Mouse (Mus musculus): Measurements from ENCODE around the gene Cenpb.
"Not testable (repeated sequence)": the region's sequence is repeated elsewhere in the genome, so short reads cannot be mapped to it uniquely, and the experiment has no call there.

The Cenpb gene

DNA sequence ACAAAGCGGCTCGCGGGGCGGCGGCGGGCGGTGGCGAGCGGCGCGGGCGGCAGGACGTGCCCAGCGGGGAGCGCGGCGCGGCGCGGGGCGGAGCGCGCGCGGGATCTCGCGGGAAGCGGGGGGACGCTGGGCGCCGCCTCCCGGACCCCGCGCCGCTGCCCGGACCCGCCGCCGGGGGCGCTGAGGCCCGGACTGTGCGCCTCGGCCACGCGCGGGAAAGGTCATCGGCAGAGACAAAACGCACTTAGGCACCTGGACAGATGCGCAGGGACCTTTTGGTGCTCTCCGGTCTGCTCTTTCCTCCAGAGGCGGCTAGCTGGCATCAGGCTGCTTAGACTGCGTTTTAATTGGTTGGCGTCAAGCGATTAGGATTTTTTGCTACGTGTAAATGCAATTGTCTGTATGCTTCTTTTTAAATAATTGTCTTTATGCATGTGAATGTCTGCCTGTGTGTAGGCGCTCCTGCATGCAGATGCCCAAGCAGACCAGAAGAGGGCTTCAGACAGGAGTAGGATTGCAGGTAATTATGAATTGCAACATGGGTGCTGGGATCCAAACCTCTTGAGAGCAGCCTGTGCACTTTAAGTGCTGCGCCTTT lies at the start of gene Cenpb:
Cenpb (minus strand) TSS at position 78 of the 598 bp plus-strand sequence.
- DNase-seq (ENCODE audit: low read depth, low spot score) = no peak

- DNase-seq (ENCODE audit: low read depth, low spot score) = no peak
Observed at GRCm38 (mm10) chr2:131227243-131227642, 47.4 kb upstream of the Cenpb start.

DNA sequence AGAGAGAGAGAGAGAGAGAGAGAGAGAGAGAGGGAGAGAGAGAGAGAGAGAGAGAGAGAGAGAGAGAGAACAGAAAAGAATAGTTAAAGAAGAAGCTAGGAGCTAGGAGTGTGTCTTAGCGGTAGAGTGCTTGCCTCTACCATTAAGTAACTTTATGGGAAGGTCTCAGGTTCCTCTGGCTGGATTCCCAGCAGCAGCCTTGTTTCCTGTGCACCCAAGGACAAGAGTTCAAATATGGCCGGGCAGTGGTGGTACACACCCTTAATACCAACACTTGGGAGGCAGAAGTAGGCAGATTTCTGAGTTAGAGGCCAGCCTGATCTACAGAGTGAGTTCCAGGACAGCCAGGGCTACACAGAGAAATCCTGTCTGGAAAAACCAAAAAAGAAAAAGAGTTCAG lies 46.8 kb upstream of the Cenpb start:
- DNase-seq (ENCODE audit: low read depth, low spot score) = not testable (repeated sequence)

DNA sequence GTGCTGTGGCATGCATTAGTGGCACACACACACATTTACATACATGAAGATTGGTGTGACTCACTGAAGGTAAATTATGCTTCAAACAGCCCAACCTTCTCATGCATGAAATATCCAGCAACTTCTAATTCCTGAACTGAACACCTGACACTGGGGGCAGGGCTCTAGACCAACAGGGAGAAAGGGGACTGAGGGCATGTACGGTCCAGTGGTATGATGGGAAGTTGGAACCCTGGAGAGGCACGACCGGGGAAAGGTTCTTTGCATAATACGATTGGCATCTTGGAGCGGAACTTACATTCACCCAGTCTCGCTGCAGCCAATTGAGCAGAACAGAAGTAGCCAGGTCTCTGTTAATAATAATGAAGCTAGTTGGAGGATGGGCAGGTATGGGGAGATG lies 45.3 kb upstream of the Cenpb start:
- no peak for DNase-seq (ENCODE audit: low read depth, low spot score)

DNA sequence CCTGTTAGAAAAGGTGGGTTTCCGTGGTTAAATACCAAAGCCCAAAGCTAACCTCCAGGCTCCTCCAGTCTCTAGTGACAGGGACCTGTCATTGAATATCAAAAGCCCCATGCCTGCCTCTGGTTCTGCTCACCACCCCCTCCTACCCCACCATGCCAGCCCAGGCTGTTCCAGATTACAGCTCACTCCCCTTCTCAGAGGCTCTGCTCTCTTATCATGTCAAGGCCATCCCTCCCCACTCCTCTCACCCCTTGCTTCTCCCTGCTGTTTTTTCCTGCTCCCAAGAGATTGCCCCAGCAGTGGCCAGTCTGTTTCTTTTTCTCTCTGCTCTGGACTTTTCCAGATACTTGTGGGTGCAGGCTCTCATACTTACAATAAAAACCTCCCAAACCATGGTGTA lies 43.7 kb upstream of the Cenpb start:
- DNase-seq (ENCODE audit: low read depth, low spot score) = no peak

DNA sequence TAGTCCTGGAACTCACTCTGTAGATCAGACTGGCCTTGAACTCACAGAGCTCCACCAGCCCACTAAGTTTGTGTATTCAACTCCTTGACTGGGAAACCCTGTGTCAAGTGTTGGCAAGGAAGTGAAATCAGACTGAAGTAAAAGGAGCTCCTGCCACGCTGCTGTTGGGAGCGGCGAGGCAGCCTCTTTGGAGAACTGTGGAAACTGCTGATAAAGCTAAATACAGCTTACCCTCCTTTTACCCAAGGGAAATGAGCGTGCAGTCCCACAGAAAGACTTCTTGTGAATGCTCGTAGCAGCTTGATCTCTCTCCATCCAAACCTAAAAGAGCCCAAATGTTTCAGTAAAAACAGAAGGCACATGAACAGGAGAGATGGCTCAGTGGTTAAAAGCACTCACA lies 42.7 kb upstream of the Cenpb start:
- DNase-seq (ENCODE audit: low read depth, low spot score) = no peak

- no peak for DNase-seq (ENCODE audit: low read depth, low spot score)
Observed at GRCm38 (mm10) chr2:131221853-131222515, 42.1 kb upstream of the Cenpb start.

- DNase-seq (ENCODE audit: low read depth, low spot score) = no peak
Observed at GRCm38 (mm10) chr2:131220030-131220429, 40.2 kb upstream of the Cenpb start.

DNA sequence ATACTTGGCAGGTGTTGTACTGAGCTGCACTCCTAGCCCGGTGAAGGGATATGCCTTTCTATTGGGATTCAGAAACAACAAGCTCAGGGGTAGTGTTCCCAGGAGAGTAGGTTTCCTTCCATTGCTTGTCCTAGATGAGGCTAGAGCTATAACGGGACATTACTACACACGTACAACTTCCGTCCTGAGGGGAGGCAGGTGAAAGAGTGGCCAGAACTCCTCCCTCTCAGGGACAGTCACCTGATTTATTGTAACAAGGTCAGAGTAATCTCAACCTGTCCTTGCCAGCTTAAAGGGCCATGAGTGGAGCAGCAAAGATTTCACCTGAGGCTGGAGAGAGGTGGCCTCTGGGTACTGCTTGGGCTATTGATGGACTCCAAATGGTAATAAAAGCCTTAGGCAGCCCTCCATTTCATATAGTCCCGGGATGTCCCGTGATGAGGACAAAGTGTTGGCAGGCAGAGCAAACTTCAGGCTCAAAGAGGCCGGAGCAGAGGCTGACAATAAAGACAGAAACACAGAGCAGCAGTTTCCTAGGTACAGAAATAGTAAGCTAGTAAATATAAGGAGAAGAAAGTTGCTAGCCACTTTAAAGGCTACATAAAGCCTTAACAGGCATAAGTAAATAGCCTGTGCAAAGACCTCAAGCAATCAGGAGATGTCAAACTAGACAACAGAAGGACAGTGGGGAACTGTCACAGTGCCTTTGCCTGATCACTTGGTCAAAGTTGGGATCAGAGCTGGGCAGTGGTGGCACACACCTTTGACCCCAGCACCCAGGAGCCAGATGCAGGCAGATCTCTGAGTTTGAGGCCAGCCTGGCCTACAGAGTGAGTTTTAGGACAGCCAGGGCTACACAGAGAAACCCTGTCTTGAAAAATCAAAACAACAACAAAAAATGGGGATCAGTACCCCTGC lies 36.3 kb upstream of the Cenpb start:
- DNase-seq (ENCODE audit: low read depth, low spot score) = no peak

GRCm38 (mm10) chr2:131213773-131214172 lies 33.9 kb upstream of the Cenpb start:
- DNase-seq (ENCODE audit: low read depth, low spot score) = no peak

- no peak for DNase-seq (ENCODE audit: low read depth, low spot score)
Observed at GRCm38 (mm10) chr2:131211026-131211615, 31.3 kb upstream of the Cenpb start.

GRCm38 (mm10) chr2:131209969-131210792 lies 30.3 kb upstream of the Cenpb start:
- DNase-seq (ENCODE audit: low read depth, low spot score) = peak; percentile 84

DNA sequence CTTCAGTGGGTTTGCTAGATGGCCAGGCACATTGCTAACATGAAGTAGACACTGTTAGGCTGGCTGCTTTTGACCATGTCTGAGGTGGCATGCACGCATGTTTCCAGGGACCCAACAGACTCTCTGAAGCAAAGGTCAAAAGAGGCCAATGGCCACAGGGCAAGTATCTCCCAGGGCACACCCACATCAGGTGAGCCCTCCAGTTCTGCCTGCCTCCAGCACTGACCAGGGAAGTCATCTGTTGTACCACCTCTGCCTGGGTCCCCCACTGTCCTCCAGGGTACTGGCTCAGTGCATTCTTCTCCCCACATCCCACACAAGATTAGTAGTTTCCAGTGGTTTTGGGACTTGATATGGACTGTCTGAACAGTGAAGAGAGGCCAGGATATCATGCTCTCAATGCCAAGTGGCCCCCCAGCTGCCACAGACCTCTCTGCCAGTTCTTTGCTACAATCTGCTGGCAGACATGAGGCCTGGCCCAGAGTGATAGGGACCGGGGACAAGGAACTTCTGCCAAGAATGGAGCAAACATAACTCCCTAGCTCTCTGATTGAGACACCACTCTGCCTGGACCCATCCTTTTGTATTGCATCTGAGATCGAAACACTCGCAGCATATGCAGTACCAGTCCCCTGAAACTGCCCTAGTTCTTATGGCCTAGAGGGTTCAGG lies 29.4 kb upstream of the Cenpb start:
- DNase-seq (ENCODE audit: low read depth, low spot score) = no peak

DNA sequence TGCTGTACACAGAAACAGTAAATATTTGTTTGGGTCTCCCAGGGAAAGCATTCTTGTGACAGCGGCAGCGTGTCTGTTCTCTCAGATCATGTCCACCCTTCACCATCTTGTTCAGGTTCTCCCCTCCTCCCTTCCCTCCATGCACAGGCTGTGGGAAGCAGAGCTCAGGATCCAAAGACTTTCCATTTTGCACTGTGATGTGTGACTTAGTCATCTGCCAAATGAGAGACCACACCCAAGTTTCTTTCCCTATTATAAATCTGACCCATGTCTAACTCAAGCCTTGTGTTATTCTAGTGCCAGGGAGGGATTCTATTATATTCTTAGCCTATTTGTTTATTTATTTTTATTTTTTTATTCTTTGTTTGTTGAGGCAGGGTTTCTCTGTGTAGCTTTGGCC lies 28.5 kb upstream of the Cenpb start:
- DNase-seq (ENCODE audit: low read depth, low spot score) = no peak

DNA sequence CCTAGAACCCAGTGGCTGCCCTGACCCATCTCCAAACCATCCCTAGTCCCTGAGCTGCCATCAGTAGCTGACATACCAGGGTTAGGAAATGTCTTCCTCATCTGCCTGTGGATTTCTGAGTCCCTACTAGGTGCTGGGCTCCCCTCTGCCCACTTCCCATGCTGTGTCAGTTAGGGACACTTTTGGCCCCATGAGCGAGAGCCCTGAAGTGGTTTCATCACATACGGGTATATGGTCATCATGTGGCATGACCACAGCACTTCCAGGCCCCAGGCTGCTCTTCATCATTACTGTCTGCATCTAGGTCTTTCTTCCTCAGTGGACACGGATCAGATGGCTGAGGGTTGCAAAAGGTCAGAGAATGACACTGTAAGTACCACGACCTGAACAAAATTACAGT lies 26.9 kb upstream of the Cenpb start, which contains the start of gene Ap5s1:
Ap5s1 (plus strand) TSS at position 301 of the 400 bp plus-strand sequence.
- no peak for DNase-seq (ENCODE audit: low read depth, low spot score)

DNA sequence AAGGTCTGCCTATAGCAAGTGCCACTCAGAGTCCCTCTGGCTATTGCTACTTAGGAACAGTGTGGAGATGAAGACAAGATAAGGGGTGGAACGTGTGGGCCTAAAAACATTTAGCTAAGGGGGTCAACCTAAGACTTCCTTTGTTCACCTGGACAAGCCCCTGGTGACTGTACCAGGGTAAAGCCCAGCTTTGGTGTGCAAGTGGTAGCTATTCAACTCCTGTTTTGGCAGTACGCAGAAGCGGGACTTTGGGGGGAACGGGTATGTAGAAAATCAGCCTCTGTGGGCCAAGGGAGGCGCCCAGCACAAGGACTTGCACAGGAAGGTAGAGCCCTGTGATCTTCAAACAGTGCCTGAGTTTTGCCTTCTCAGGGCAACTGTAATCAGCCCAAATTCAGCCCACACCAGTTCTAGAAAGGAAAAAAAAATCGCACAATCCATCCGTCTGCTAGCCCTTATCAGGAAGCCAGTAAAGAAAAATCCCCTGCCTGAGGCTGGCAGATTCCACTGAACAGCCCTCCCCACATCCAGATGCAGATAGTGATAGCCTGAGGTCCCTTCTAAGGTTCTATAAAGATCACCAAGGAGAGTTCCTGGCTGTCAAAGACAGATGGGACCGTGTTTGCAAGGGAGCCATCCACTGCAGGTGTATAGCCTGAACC lies 25.8 kb upstream of the Cenpb start:
- DNase-seq (ENCODE audit: low read depth, low spot score) = no peak

DNA sequence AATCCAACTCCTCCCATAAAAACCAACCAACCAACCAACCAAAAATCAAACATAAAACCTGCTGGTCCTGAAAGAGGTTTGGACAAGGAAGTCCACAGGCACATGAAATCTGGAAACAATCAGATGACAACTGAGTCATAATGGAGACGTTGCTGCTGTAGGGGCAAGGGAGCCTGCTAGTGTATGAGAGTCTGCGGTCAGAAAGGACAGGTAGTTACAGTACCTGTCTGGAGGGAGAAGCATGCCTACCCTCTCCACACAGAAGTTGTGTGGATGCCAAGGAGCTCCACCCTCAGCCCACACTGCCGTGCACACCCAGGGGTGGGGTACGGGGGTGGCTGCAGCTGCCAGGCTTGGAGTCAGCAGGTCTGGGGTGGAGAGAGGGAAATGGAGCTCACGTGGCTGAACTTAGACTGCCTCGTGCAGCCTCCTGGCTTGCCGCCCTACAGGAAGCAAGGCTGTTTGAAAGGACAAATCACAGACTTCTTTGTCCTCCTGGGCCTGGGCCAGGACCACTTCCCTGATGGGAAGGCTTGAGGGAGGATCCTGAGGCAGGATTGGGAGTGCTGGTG lies 24.6 kb upstream of the Cenpb start:
- DNase-seq (ENCODE audit: low read depth, low spot score) = no peak

DNA sequence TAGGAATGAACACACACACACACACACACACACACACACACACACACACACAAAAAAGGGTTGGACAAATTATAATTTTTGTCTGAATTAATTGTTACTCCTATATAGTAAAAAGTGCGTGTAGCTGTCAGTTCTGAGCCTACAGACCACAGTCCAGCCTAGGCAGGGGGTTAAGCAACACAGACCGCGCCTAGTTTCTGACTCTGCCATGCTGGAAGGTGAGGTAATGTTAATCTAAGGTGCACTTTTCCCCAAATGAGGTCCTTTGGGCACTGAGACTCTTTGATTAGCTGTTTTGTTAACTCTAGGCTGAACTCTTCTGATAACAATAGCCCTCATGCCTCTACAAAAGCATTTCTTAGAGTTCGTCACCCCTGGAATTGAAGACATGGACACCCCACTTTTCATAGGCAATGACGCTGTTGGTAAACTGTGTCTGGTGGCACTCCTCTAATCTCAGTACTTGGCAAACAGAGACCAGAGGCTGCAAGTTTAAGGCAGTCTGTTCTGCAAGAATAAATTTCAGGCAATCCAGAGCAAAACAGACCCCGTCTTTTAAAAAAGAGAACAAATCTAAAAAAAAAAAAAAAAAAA lies 24.0 kb upstream of the Cenpb start:
- DNase-seq (ENCODE audit: low read depth, low spot score) = no peak

DNA sequence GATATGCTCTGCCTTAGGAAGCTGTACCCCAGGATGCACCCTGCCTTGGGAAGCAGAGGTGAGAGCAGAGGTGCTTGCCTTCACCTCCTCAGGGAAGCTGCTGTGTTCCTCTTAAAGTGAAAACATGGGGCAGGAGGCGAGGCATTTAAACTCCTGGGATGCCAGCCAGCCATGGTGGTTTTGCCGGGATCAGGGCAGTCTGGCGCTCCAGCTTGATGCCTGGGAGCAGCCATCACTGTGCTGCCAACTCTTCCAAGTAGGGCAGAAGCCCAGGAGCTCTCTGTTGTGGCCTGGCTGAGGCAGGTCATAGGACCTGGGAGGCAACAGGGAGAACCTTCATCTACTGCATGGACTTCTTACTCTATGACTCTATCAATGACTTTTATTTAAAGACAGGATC lies 21.4 kb upstream of the Cenpb start:
- DNase-seq (ENCODE audit: low read depth, low spot score) = no peak

All from brain, embryonic 18.5 days (tissue).